Mouse (Mus musculus) limb, embryonic 14.5 days (tissue): ENCODE measurements around the gene Tas2r119. TPM values are rescaled to one million over a fixed set of nuclear protein-coding genes. Genes with fewer than 3 reads are reported as not detected.

Experiments used
- ATAC-seq: fragments of 200-750 bp; cut with Nextera tagmentation; 2 replicates; pipeline ENCODE4 v1.8.0; 2017; ENCODE audit warnings: low read depth, moderate number of reproducible peaks, moderate TSS enrichment; ENCODE audit not compliant: low FRiP score
- DNase-seq: peaks from one replicate; pipeline ENCODE4 v3.0.0-alpha.2; 2015; ENCODE audit warnings: low spot score
- H3K27ac ChIP-seq: fragments of 300-500 bp; sonication (generic); replicated peaks from 2 replicates; pipeline ENCODE4 v1.5.1; 2014; ENCODE audit warnings: low read depth, mild to moderate bottlenecking, low read length, moderate library complexity, mixed read lengths
- H3K27me3 ChIP-seq: fragments of 300-500 bp; sonication (generic); 2 replicates; pipeline ENCODE4 v1.6.1; 2014; ENCODE audit warnings: low read length, mixed read lengths; ENCODE audit not compliant: control insufficient read depth, insufficient read depth
- H3K36me3 ChIP-seq: fragments of 300-500 bp; sonication (generic); 2 replicates; pipeline ENCODE4 v1.6.1; 2014; ENCODE audit warnings: mild to moderate bottlenecking, low read length, moderate library complexity, mixed read lengths; ENCODE audit not compliant: control insufficient read depth, insufficient read depth
- H3K4me1 ChIP-seq: fragments of 300-500 bp; sonication (generic); 2 replicates; pipeline ENCODE4 v1.6.1; 2014; ENCODE audit warnings: antibody characterized with exemption, low read length, mixed read lengths; ENCODE audit not compliant: control insufficient read depth, insufficient read depth
- H3K4me2 ChIP-seq: fragments of 300-500 bp; sonication (generic); replicated peaks from 2 replicates; pipeline ENCODE4 v1.6.1; 2014; ENCODE audit warnings: low read depth, mild to moderate bottlenecking, low read length, moderate library complexity; ENCODE audit not compliant: severe bottlenecking
- H3K4me3 ChIP-seq: fragments of 300-500 bp; sonication (generic); replicated peaks from 2 replicates; pipeline ENCODE4 v1.5.1; 2014; ENCODE audit warnings: low read length
- H3K9ac ChIP-seq: fragments of 300-500 bp; sonication (generic); 2 replicates; pipeline ENCODE4 v1.6.1; 2014; ENCODE audit warnings: mild to moderate bottlenecking, low read depth, low read length, moderate library complexity; ENCODE audit not compliant: severe bottlenecking
- H3K9me3 ChIP-seq: fragments of 300-500 bp; sonication (generic); 2 replicates; pipeline ENCODE4 v1.6.1; 2016; ENCODE audit warnings: low read length; ENCODE audit not compliant: control insufficient read depth
- POLR2A ChIP-seq: fragments of 200-500 bp; IDR thresholded peaks from 2 replicates; pipeline ENCODE4 v1.8.0; 2012; ENCODE audit warnings: inconsistent platforms, mild to moderate bottlenecking, moderate library complexity, borderline replicate concordance; ENCODE audit not compliant: insufficient read depth, insufficient read length; ENCODE audit errors: extremely low read depth
- WGBS: fragments of 180-500 bp; shearing (Covaris S2); extraction: QIAGEN DNeasy Blood & Tissue Kit; methylation state at CpG from one replicate; pipeline ENCODE4 v1.1.7; 2014; 5-methylcytosine and 5-hydroxymethylcytosine counted together
- polyA plus RNA-seq, 2 experiments: library from polyadenylated mRNA; depleted of rRNA in 1 of 2; stranded (reverse) in 1 of 2; unstranded in 1 of 2; fragments of >200 nt; fragmentation: Nextera tagmentation in 1 of 2; extraction: Ambion mirVana in 1 of 2; gene quantifications; 2 replicates each; pipeline versions ENCODE4 v1.2.1 to v1.2.3; 2012 to 2014

The Tas2r119 gene
- polyA plus RNA-seq, 2 experiments, result 0.34 TPM; not detected in 1

DNA sequence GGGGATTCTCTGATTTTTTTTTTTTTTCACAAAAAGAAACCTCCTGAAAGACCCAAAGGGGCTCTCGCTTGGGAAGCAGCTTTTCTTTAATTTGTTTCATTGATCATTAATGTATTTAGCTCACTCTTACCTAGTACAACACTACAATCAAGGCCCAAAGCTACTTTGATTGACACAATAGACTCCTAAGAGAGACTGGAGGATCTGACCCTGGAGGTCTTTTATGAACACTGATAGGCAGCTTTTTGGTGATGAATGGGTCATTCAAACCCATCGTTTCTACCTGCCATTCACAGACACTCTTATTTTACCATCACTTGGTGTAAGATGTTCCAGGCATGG, 4.1 kb upstream of the Tas2r119 start:
- TF ChIP-seq POLR2A, result no peak
- Histone ChIP-seq H3K4me3 (no peak overlapping the region), H3K9me3 (no peaks in the 10 kb centered on the region), H3K27ac (no peak overlapping the region), H3K4me1 (no peaks in the 10 kb centered on the region), H3K27me3 (no peaks in the 10 kb centered on the region), H3K9ac (no peak overlapping the region), H3K36me3 (no peaks in the 10 kb centered on the region), H3K4me2 (no peak overlapping the region)
- ATAC-seq (no peak), DNase-seq (no peak)
- WGBS, result 67% methylated on average over 2 of the region's 2 CpGs

DNA sequence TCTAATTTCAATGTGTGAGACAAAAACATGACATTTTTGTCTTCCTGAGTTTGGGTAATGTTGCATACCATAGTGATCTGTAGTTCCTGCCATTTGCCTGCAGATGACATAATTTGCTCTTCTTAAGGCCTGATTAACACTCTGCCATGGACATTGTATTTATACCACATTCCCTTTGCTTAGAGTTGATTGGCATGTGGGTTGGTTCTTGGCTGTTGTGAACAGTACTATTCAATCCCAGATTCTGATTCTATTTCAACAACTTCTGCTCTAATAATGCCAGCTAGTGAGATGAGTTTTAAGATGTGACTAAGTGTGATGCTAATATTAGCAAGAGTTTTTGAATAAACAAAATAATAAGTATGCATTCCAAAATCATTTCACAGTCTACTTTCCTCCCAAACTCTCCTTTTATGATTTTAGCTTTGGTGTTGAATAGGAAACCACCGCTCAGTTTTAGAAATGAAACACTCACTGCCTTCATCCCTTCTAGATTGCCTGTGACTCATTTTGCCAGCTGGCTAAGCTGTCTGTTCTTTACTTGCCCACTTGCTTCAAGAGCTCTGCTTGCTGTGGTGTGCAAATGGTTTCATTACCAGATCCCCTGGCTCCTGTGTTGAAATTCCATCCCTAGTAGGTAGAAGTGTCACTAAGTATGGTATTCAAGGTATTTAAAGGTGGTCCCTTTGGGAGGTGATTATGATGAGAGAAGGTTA, 3.1 kb downstream of the Tas2r119 start:
- no peak for TF ChIP-seq POLR2A
- Histone ChIP-seq H3K27ac (no peak overlapping the region), H3K4me2 (no peak overlapping the region), H3K36me3 (no peaks in the 10 kb centered on the region), H3K4me1 (no peaks in the 10 kb centered on the region), H3K27me3 (no peaks in the 10 kb centered on the region), H3K9me3 (no peaks in the 10 kb centered on the region), H3K4me3 (no peak overlapping the region), H3K9ac (no peak overlapping the region)
- 84% methylated on average over 1 of the region's 1 CpGs for WGBS
- ATAC-seq (no peak), DNase-seq (no peak)

DNA sequence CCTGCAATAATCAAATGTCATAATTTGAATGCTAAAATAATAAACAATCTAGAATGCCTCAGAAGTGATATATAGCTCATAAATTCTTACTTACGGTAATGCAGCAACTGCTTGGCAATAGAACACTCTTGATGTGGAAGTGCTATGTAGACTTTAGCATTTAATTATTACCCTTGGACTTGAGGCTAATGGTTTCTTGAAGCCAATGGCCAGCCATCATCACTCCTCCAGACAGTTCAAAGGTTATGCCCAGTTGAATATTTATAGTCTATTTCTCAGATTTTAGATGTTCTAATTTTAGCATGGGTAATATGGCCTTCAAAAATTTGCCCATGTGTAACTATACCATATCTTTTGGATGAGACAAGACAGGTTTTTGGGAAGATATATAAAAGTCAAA, 4.9 kb downstream of the Tas2r119 start:
- Histone ChIP-seq H3K27me3 (no peaks in the 10 kb centered on the region), H3K4me1 (no peaks in the 10 kb centered on the region), H3K9me3 (no peaks in the 10 kb centered on the region), H3K9ac (no peak overlapping the region), H3K4me2 (no peak overlapping the region), H3K36me3 (no peaks in the 10 kb centered on the region), H3K4me3 (no peak overlapping the region), H3K27ac (no peak overlapping the region)
- no peak for DNase-seq
- 88% methylated on average over 1 of the region's 1 CpGs for WGBS
- ATAC-seq, result no peak
- TF ChIP-seq POLR2A, result no peak

DNA sequence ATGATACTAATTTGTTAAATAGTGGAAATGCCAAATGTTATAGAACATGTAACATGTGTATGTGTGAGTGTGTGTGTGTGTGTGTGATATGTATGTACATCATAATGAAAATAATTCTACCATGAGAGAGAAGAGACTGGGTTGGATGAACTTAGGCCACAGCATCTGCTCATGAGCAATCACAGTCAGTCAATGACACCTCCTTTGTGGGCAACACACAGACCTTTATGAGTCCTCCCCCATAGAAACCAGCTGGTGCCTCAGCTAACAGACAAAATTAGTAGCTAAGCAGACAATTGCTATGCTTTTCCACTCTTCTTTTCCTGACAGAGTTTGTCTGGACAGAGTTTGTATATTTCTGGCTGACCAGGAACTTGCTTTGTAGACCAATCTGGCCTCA, 7.9 kb downstream of the Tas2r119 start:
- Histone ChIP-seq H3K4me1 (no peaks in the 10 kb centered on the region), H3K9ac (no peak overlapping the region), H3K36me3 (no peaks in the 10 kb centered on the region), H3K27me3 (no peaks in the 10 kb centered on the region), H3K27ac (no peak overlapping the region), H3K4me2 (no peak overlapping the region), H3K9me3 (no peaks in the 10 kb centered on the region), H3K4me3 (no peak overlapping the region)
- ATAC-seq (no peak), DNase-seq (no peak)
- TF ChIP-seq POLR2A, result no peak

DNA sequence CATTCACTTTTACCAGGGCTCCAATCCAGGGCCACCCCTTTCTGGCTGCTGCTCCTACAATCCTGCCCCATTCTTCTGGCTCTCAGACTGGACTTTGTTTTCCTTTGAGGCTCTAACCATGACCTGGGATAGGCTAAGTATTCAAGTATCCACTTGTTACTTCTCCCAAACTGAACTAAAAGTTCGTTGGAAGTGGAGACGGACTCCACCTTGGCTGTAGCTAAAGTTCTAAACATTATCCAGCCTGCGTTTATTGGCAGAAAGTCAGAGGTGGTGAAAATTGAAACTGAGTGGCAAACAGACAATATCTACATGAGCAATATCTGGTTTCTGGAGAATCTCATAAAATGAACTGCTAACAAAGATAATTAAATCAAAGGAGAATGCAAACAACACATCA, 12.8 kb downstream of the Tas2r119 start:
- Histone ChIP-seq H3K9ac (no peak overlapping the region), H3K4me3 (no peak overlapping the region), H3K36me3 (no peaks in the 10 kb centered on the region), H3K27me3 (no peaks in the 10 kb centered on the region), H3K9me3 (no peaks in the 10 kb centered on the region), H3K27ac (no peak overlapping the region), H3K4me1 (no peaks in the 10 kb centered on the region), H3K4me2 (no peak overlapping the region)
- ATAC-seq, result no peak
- DNase-seq, result no peak
- WGBS, result 76% methylated on average over 3 of the region's 3 CpGs
- no peak for TF ChIP-seq POLR2A

DNA sequence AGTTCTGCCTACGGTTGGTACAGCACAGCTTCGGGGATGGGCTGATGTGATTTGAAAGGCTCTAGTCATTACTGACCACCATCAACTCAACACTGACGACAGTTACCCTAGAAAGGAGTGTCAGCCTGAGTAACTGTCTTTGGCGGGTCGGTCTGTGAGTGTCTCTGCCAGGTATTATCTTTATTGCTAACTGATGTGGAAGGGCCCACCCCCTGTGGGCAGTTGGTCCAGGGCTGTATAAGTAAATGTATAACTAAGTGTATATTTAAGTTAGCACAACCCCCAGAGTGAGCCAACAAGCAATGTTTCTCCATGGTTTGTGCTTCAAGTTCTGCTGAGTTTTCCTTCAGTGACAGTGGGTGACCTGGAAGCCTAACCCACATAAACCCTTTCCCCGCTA, 13.3 kb downstream of the Tas2r119 start:
- Histone ChIP-seq H3K36me3 (no peaks in the 10 kb centered on the region), H3K4me1 (no peaks in the 10 kb centered on the region), H3K9ac (no peak overlapping the region), H3K9me3 (no peaks in the 10 kb centered on the region), H3K27ac (no peak overlapping the region), H3K4me2 (no peak overlapping the region), H3K27me3 (no peaks in the 10 kb centered on the region), H3K4me3 (no peak overlapping the region)
- ATAC-seq (no peak), DNase-seq (no peak)
- WGBS, result 87% methylated on average over 6 of the region's 6 CpGs
- no peak for TF ChIP-seq POLR2A
